Mouse (Mus musculus) gastrocnemius, adult 2 months (tissue): ENCODE results near the gene Maml2. TPM values are rescaled to one million over a fixed set of nuclear protein-coding genes. Genes with fewer than 3 reads are reported as not detected.

Source experiments
- DNase-seq: peaks from one replicate; pipeline ENCODE4 v3.0.0; 2022
- H3K27ac ChIP-seq: fragments of 200-600 bp; 2 replicates; pipeline ENCODE4 v1.8.1; 2022; ENCODE audit warnings: mild to moderate bottlenecking
- H3K4me3 ChIP-seq: fragments of 200-600 bp; 2 replicates; pipeline ENCODE4 v1.8.1; 2022; ENCODE audit warnings: mild to moderate bottlenecking, moderate library complexity
- CTCF ChIP-seq: fragments of 200-600 bp; IDR thresholded peaks from 2 replicates; pipeline ENCODE4 v1.8.1; 2022; ENCODE audit warnings: antibody characterized with exemption, mild to moderate bottlenecking, moderate library complexity
- intact Hi-C: fragments of 180-260 bp; cut with DNase I; formaldehyde crosslinking; loops from one replicate; pipeline ENCODE4 v1.15.1; 2025
- total RNA-seq, 2 experiments: library from RNA; stranded (reverse); gene quantifications; 2 replicates each; pipeline ENCODE4 v1.2.3; 2021

Gene Maml2
- total RNA-seq, 2 experiments from 2014 or later: 2.9 to 3.0 TPM

DNA sequence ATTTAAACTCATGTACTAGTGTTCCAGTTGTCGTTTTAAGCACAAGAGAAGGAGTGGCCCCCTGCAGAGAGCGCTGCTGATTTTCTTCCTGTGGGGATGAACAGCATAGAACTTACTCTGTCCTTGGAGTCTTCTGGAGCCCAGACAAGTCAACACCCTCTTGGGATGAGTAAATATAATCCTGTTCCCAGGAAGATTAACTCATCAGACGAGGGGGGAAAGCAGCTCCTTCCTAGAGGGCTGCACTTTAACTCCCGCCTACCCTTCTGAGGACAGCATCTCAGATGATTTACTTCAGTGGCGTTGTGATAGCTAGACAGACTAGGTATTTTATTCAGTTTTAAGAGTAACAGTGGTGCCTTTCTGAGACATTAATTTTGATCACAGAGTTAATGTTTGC lies 215.4 kb downstream of the Maml2 start:
- intact Hi-C loops: no loop called here
- peak overlapping the region; percentile 20 for H3K27ac ChIP-seq
- H3K4me3 ChIP-seq: no peak overlapping the region
- TF ChIP-seq CTCF: no peak
- DNase-seq: peak; percentile 36

DNA sequence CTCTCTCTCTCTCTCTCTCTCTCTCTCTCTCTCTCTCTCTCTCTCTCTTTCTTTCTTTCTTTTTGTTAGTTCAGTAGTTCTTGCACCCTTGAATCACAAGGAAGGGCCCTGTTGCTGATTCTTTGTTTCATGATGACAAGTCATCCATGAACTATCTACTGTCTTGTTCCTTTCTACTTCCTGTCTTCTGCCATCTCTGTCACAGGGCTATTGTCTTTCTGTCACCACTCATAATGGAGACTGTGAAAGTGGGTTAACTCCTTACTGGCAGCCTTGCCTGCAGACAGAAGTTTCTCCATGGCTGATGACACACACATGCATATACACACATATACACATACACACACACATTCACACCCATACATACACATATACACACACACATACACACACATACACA lies 216.7 kb downstream of the Maml2 start:
- intact Hi-C loops: no loop called here
- Histone ChIP-seq H3K27ac (no peak overlapping the region), H3K4me3 (no peak overlapping the region)
- DNase-seq: no peak
- no peak for TF ChIP-seq CTCF

DNA sequence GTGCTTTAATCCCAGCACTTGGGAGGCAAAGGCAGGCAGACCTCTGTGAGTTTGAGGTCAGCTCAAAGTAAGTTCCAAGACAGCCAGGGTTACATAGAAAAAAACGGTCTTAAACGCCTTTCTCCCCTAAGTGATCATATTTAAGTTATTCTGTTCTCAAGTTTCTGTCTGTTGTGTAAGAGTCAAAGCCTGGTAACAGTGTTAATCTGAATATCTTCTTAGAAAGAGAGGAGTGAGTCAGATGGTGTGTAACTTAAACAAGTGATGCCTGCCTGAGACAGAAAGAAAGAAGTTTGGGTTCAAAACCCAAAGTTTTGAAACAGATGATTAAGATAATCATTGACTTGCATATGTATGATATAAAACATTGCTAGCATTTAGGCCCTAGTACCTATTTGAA lies 218.2 kb downstream of the Maml2 start:
- no peak overlapping the region for H3K27ac ChIP-seq
- intact Hi-C loops: no loop called here
- no peak overlapping the region for H3K4me3 ChIP-seq
- TF ChIP-seq CTCF: no peak
- no peak for DNase-seq

DNA sequence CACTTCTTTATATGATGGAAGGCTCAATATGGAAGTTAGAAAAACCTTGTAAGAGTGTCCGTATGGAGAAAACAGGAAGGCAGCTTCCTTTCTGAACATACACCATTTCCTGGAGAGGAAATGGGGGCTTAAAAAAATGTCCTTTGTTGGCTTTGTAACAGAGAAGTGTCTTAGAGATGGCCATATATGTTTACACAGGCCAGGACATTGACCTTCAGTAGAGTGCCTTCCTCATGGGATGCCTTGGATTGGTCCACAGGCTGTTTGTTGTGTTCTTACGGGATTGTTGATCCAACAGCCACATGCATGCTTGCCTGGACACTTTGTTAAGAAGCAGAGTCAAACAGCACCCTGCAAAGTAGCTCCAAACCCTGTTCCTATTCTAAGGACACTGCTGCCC lies 220.3 kb downstream of the Maml2 start:
- TF ChIP-seq CTCF: no peak
- intact Hi-C loops: no loop called here
- Histone ChIP-seq H3K4me3 (no peak overlapping the region), H3K27ac (no peak overlapping the region)
- DNase-seq: no peak

DNA sequence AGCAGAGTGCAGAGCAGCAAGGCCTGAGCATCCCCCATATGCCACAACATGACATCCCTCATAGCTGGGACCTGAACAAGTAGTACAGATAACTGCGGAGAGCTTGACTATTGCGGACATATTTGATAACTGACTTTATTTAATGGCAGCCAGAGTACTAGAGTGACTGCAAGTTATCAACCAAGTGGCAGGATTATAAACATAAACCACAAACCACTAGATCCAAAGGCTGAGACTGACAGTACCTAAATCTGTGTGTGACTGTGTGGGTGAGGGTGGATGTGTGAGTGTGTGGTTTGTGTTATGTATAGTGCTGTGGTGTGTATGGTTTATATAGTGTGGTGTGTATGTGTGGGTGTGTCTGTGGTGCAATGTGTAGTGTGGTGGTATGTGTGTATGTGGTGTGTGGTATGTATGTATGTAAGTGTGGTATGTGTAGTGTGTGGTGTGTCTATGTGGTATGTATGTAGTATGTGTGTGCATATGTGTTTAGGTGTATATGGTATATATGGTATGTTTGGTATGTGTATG lies 220.7 kb downstream of the Maml2 start:
- Histone ChIP-seq H3K4me3 (no peak overlapping the region), H3K27ac (no peak overlapping the region)
- TF ChIP-seq CTCF: no peak
- intact Hi-C loops: no loop called here
- no peak for DNase-seq

DNA sequence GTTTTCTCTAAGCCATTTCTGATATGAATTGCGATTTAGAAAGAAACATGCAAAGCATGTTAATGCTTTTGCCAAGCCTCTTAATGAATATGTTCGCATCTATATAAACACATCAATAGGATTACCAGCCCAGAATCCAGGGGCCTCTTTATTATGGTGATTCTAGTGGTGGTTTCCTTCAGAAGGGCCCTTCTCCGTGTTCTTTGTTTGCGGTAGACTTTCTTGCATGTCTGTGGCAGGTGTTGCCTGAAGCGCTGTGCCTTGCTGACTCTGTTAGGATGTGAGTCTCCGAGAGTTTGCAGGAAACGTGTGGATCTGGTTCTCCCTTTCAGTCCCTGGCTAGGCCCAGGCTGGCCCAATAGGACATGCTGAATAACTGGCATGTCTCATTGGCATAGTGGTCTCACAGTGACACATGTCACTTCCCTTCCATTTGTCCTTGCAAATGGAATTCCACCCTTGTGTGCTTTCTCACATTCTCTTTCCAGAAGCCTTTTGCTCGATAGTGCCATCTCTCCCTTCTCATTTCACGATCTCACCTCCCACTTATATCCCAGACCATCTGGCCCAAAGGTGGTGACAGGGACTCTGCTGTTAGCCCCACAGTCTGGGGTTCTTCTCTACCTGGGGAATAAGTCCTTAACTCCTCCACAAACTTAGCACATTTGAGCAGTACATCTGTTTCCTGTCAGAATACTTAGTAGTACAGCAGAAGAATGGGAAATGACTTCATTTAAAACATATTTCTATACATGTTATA lies 224.5 kb downstream of the Maml2 start:
- Histone ChIP-seq H3K27ac (no peak overlapping the region), H3K4me3 (no peak overlapping the region)
- intact Hi-C loops: no loop called here
- TF ChIP-seq CTCF: no peak
- DNase-seq: no peak

DNA sequence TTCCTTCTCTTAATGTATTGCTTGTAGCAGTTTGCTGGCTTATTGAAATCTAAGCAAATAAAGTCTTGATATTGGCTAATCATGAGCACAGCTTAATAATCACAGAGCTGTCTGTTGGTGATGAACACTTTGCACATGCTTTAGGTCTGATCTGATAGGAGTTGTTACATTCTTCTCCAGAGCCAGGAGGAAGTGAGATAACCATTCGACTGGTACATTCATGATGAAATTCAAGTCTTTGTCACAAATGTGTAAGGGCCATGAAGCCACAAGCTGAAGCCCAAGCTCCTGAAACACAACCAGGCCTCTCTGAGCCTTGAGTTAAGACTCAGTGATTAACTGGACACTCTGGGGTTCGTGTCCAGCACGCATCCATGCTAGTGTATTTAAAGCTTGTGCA lies 225.3 kb downstream of the Maml2 start:
- Histone ChIP-seq H3K4me3 (no peak overlapping the region), H3K27ac (no peak overlapping the region)
- no peak for TF ChIP-seq CTCF
- intact Hi-C loops: no loop called here
- no peak for DNase-seq

DNA sequence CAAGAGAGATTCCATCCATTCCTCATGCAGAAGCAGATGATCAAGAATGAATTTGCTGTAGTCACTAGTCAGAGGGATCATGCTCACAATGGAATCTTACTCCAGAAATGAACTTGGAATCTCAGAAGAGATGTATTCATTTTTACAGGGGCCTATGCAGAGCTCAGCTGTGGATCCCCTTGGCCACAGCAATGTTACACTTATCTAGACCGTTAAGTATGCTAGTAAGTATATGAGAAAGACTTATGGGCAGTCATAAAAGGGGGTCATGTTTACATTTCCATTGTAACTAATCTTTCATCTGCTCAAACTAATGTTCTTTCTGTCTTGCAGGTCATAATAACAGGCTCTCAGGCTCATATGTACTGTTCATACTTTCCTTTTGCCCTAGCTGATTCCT lies 227.3 kb downstream of the Maml2 start:
- DNase-seq: no peak
- TF ChIP-seq CTCF: no peak
- no peak overlapping the region for H3K4me3 ChIP-seq
- H3K27ac ChIP-seq: no peak overlapping the region
- intact Hi-C loops: no loop called here

DNA sequence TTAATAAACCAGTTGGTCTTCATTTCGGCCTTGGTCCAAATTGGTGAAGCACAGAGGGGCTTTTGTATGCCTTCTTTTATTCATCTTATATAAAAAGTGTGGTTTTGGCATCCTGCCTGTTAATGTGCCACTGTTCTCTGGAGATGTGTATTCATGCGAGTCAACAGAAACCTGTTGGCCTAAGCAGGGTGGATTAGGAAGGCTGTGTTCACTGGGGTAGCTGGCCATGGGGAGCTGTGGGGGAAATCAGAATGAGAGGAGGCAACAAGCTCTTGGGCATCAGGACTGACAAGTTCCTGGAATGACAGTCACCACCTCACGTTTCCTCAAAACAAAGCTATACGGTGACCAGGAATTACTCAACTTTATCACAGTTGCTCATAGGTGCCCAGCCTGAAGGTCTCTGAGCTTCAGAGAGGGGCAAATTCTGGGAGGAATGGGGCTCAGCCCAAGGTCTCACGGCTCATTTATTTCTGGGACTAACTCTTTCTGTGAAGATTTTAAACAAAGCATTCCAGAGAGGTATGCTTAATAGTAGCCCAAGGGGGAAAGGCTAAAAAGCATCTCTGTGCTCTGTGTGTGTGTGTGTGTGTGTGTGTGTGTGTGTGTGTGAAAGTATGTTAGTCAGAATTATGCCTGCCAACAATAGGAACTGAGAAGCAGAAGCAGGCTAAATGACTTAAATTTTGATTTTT lies 228.0 kb downstream of the Maml2 start:
- no peak for TF ChIP-seq CTCF
- DNase-seq: no peak
- intact Hi-C loops: no loop called here
- Histone ChIP-seq H3K27ac (no peak overlapping the region), H3K4me3 (no peak overlapping the region)

DNA sequence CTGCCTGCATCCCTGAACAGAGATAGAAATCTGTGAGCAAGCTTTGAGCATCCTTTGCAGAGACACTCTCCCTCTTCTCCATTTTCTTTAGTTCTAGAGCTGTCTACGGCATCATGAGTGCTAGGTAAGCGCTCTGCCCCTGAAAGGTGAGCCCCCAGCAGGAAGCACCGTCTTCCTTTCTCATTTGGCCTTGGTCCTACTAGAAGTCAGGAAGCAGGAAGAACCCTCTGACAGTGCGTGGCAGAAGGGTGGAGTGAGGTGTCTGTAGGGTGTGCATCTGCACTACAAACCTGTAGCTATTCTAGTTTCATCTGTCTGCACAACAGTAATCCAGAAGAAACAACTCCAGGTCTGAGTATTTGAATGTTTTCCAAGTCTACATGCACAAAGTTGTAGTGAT lies 232.8 kb downstream of the Maml2 start:
- Histone ChIP-seq H3K4me3 (no peak overlapping the region), H3K27ac (no peak overlapping the region)
- TF ChIP-seq CTCF: no peak
- intact Hi-C loops: no loop called here
- DNase-seq: no peak

DNA sequence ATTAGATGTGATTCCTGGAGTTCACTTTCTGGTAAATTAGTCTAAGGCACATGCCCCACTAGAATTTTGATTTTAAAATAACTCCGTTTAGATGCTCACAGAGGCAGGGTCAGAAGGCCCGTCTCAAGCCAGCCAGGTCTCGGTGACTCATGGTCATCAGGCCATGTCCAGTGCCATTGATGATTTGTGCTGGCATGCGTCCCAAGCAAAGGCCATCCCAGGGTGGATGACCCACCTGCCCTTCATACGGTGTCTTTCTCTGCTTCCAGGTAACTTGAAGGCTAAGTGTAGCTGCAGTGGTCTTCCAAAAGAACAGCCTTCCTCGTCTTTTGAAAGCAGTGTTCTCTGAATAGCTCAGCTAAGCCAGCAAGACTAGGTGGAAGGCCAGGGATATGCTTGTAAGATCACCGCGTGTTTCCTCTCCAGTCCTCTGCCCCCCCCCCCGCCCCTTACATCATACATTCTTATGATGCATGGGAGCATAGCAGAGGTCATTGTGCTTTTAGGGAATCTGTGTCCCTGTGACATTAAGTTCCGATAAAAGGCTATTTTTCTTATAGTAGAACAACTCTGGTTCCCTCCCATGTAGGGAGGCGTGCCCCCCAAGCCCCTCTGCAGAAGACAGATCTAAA lies 235.4 kb downstream of the Maml2 start:
- TF ChIP-seq CTCF: no peak
- H3K27ac ChIP-seq: no peak overlapping the region
- no peak overlapping the region for H3K4me3 ChIP-seq
- intact Hi-C loops: no loop called here
- no peak for DNase-seq

DNA sequence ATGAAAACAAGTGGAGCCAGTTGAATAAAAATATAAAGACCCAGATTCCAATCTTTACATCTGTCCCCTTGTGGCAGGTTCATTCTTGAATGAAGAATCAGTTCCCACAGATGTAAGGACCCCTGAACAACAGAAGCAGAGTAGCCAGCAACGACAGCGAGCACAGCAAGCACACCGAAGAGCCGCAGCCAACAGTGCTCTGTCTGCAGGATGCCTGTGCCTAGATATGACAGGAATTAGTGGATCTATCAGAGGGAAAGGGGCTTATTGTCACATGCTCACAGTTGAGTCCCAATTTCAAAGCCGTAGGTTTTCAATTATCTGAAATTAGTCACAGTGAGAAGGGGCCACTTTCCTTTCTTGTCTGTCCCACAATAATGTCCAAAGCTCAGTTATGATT lies 238.0 kb downstream of the Maml2 start:
- Histone ChIP-seq H3K4me3 (no peak overlapping the region), H3K27ac (no peak overlapping the region)
- no peak for TF ChIP-seq CTCF
- no peak for DNase-seq
- intact Hi-C loops: no loop called here
